Mouse (Mus musculus) heart, embryonic 15.5 days (tissue): ENCODE data around the gene Cnpy3. TPM values are rescaled to one million over a fixed set of nuclear protein-coding genes. Genes with fewer than 3 reads are reported as not detected.

ENCODE experiments used
- ATAC-seq: fragments of 200-750 bp; cut with Nextera tagmentation; replicated peaks from 2 replicates; pipeline ENCODE4 v1.8.0; 2017; ENCODE audit warnings: low read depth, moderate TSS enrichment; ENCODE audit not compliant: insufficient number of reproducible peaks, insufficient read depth, low FRiP score
- H3K27ac ChIP-seq: fragments of 300-500 bp; sonication (generic); 2 replicates; pipeline ENCODE4 v1.5.1; 2015; ENCODE audit warnings: mild to moderate bottlenecking, inconsistent platforms
- H3K27me3 ChIP-seq: fragments of 300-500 bp; sonication (generic); 2 replicates; pipeline ENCODE4 v1.6.1; 2015; ENCODE audit warnings: inconsistent platforms
- H3K36me3 ChIP-seq: fragments of 300-500 bp; sonication (generic); 2 replicates; pipeline ENCODE4 v1.6.1; 2015; ENCODE audit warnings: mild to moderate bottlenecking, inconsistent platforms
- H3K4me1 ChIP-seq: fragments of 300-500 bp; sonication (generic); replicated peaks from 2 replicates; pipeline ENCODE4 v1.6.1; 2015; ENCODE audit warnings: inconsistent platforms
- H3K4me2 ChIP-seq: fragments of 300-500 bp; sonication (generic); 2 replicates; pipeline ENCODE4 v1.6.1; 2015; ENCODE audit warnings: inconsistent platforms, mild to moderate bottlenecking, moderate library complexity
- H3K4me3 ChIP-seq: fragments of 300-500 bp; sonication (generic); 2 replicates; pipeline ENCODE4 v1.5.1; 2015; ENCODE audit warnings: mild to moderate bottlenecking, inconsistent platforms
- H3K9ac ChIP-seq: fragments of 300-500 bp; sonication (generic); 2 replicates; pipeline ENCODE4 v1.6.1; 2015; ENCODE audit warnings: mild to moderate bottlenecking, inconsistent platforms
- H3K9me3 ChIP-seq: fragments of 300-500 bp; sonication (generic); replicated peaks from 2 replicates; pipeline ENCODE4 v1.6.1; 2016; ENCODE audit warnings: inconsistent platforms
- WGBS: fragments of 180-500 bp; shearing (Covaris S2); methylation state at CpG from one replicate; pipeline ENCODE4 v1.1.7; 2015; ENCODE audit warnings: mixed read lengths; 5-methylcytosine and 5-hydroxymethylcytosine counted together
- polyA plus RNA-seq: library from polyadenylated mRNA; unstranded; fragments of >200 nt; fragmentation: Nextera tagmentation; extraction: Ambion mirVana; gene quantifications from 2 replicates; pipeline ENCODE4 v1.2.1, GENCODE M21; 2015

Gene Cnpy3
- polyA plus RNA-seq, 1 experiment from 2014 or later: 43.1 TPM

DNA sequence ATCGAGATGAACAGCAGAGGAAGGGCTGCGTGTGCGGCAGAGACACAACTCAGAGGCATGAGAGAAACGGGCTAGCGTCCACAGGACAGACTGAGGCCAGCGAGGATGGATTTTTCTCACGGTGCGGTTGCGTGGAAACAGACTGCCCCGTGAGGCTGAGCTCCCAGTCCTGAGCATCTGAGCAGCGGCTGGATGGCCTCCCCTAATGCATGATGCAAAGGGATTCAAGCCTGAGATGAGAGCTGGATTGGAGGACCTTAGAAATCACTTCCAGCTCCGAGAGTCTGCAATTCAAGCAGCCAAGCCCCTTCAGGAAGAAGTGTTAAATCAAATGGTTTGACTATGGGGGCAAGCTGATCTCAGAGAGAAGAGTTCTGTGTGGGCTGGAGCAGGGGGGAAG lies 50.5 kb downstream of the Cnpy3 start:
- WGBS: 79% methylated on average over 12 of the region's 12 CpGs
- Histone ChIP-seq H3K9ac (no peak overlapping the region), H3K27ac (no peak overlapping the region)

DNA sequence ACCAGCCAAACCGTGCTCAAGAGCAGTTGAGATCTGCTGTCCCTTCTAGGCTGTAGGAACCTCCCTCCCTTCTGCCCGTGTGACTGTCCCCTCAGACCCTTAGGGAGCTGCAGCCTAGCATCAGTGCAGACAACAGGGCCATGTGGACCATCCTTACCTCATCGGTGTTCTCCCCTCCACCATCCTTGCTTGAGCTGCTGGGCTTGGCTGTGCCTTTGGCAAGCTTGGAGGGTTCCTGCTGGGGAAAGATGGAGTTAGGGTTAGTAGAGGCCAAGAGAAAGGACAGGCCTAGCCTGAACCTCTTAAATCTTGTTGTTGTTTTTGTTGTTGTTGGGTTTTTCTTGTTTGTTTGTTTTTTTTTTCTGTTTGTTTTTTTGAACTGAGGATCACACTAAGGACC lies 52.1 kb downstream of the Cnpy3 start:
- Histone ChIP-seq H3K4me2 (no peak overlapping the region), H3K4me3 (no peak overlapping the region), H3K9ac (no peak overlapping the region), H3K36me3 (peaks cover 7% of the 10 kb centered on the region; the same call in 1 of the 2 replicates), H3K9me3 (no peaks in the 10 kb centered on the region), H3K4me1 (peaks cover 24% of the 10 kb centered on the region), H3K27ac (no peak overlapping the region), H3K27me3 (no peaks in the 10 kb centered on the region)
- ATAC-seq: no peak
- 78% methylated on average over 3 of the region's 3 CpGs for WGBS

More for the DNA sequence above, 50.5 kb downstream of the Cnpy3 start:
- Histone ChIP-seq H3K9me3 (no peaks in the 10 kb centered on the region), H3K4me2 (no peak overlapping the region), H3K4me3 (no peak overlapping the region), H3K4me1 (peaks cover 30% of the 10 kb centered on the region), H3K36me3 (peaks cover 7% of the 10 kb centered on the region; the same call in 1 of the 2 replicates), H3K27me3 (no peaks in the 10 kb centered on the region)
- ATAC-seq: no peak

- Histone ChIP-seq H3K9ac (no peak overlapping the region), H3K27ac (no peak overlapping the region), H3K27me3 (no peaks in the 10 kb centered on the region), H3K4me1 (peaks cover 24% of the 10 kb centered on the region), H3K4me2 (no peak overlapping the region), H3K9me3 (no peaks in the 10 kb centered on the region), H3K36me3 (peaks cover 7% of the 10 kb centered on the region; the same call in 1 of the 2 replicates), H3K4me3 (no peak overlapping the region)
- ATAC-seq: no peak
- WGBS: 86% methylated on average over 5 of the region's 5 CpGs
Observed at GRCm38 (mm10) chr17:46699245-46699644, 52.8 kb downstream of the Cnpy3 start.

GRCm38 (mm10) chr17:46698515-46698914 lies 53.5 kb downstream of the Cnpy3 start:
- peaks cover 7% of the 10 kb centered on the region; the same call in 1 of the 2 replicates for H3K36me3 ChIP-seq
- 82% methylated on average over 6 of the region's 6 CpGs for WGBS
- no peak overlapping the region for H3K4me2 ChIP-seq
- H3K9me3 ChIP-seq: no peaks in the 10 kb centered on the region
- H3K4me3 ChIP-seq: no peak overlapping the region
- no peak overlapping the region for H3K9ac ChIP-seq
- H3K27me3 ChIP-seq: no peaks in the 10 kb centered on the region
- no peak for ATAC-seq
- H3K27ac ChIP-seq: no peak overlapping the region
- peaks cover 18% of the 10 kb centered on the region for H3K4me1 ChIP-seq

DNA sequence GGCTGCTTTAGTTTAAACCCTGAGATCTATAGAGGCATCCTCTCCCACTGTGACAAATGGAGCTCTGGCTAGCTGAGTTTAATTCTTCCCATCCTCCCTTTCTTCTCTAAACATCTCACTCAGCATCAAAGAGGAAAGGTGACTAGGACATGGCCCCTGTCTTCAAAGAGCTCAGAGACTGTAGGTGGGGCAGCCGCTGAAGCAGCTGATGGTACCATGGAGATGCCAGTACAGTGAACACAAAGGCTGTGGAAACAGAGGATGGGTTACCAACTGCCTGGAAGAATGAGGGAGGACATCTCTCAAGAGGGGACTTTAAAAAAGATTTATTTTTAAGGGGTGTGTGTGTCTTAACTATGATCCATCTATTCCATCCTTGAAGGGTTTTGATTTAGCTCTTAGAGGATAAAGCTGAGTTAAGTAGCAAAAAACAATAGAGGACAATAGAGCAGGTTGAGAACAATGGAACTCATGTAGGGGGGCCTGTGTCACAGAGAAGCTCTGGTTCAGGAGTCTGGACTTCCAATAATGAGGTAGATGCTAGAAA lies 57.4 kb downstream of the Cnpy3 start:
- Histone ChIP-seq H3K27me3 (no peaks in the 10 kb centered on the region), H3K4me3 (no peak overlapping the region), H3K27ac (no peak overlapping the region), H3K4me1 (no peaks in the 10 kb centered on the region), H3K36me3 (peaks cover 13% of the 10 kb centered on the region), H3K9me3 (no peaks in the 10 kb centered on the region), H3K4me2 (no peak overlapping the region), H3K9ac (no peak overlapping the region)
- WGBS: 78% methylated on average over 1 of the region's 1 CpGs
- no peak for ATAC-seq

DNA sequence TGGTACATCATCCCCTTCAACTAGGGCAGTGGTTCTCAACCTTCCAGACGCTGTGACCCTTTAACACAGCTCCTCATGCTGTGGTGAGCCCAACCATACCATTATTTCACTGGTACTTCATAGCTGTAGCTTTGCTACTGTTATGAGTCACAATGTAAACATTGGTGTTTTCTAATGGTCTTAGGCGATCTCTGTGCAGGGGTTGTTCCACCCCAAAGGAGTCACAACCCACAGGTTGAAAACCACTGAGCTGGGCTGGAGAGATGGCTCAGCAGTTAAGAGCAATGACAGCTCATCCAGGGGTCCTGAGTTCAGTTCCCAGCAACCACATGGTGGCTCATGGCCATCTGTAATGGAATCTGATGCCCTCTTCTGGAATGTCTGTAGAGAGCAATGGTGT lies 60.6 kb downstream of the Cnpy3 start:
- no peaks in the 10 kb centered on the region for H3K27me3 ChIP-seq
- no peak overlapping the region for H3K4me2 ChIP-seq
- no peak for ATAC-seq
- no peak overlapping the region for H3K9ac ChIP-seq
- H3K36me3 ChIP-seq: peaks cover 16% of the 10 kb centered on the region
- H3K27ac ChIP-seq: no peak overlapping the region
- no peaks in the 10 kb centered on the region for H3K9me3 ChIP-seq
- no peaks in the 10 kb centered on the region for H3K4me1 ChIP-seq
- H3K4me3 ChIP-seq: no peak overlapping the region
- WGBS: 87% methylated on average over 2 of the region's 2 CpGs

- peaks cover 23% of the 10 kb centered on the region for H3K36me3 ChIP-seq
- no peaks in the 10 kb centered on the region for H3K9me3 ChIP-seq
- no peak overlapping the region for H3K4me3 ChIP-seq
- no peak overlapping the region for H3K27ac ChIP-seq
- no peak for ATAC-seq
- 66% methylated on average over 12 of the region's 12 CpGs for WGBS
- H3K4me2 ChIP-seq: no peak overlapping the region
- no peaks in the 10 kb centered on the region for H3K27me3 ChIP-seq
- no peak overlapping the region for H3K9ac ChIP-seq
- no peaks in the 10 kb centered on the region for H3K4me1 ChIP-seq
Observed at GRCm38 (mm10) chr17:46690665-46691064, 61.3 kb downstream of the Cnpy3 start.

DNA sequence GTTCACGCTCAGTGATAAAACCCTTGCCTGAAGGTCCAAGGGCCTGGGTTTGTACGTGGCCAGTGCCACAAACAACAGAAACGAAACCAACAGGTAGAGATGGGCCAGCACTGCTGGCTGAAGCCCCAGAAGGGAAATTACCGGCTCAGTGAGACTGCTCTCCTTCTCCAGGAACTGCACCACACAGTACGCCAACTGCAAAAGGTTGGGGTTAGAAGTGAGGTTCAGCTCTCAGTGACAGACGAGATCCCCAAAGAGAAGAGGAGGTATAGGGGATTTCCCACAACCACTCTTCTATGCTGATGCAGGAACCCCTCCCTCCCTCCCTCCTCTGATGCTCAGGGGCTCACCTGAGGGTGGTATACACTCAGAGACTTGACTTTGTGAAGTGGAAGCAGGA lies 66.1 kb downstream of the Cnpy3 start:
- no peak overlapping the region for H3K4me3 ChIP-seq
- no peaks in the 10 kb centered on the region for H3K27me3 ChIP-seq
- no peak overlapping the region for H3K27ac ChIP-seq
- peaks cover 45% of the 10 kb centered on the region for H3K36me3 ChIP-seq
- WGBS: 86% methylated on average over 6 of the region's 6 CpGs
- H3K4me1 ChIP-seq: peaks cover 7% of the 10 kb centered on the region
- no peaks in the 10 kb centered on the region for H3K9me3 ChIP-seq
- H3K4me2 ChIP-seq: no peak overlapping the region
- no peak for ATAC-seq
- H3K9ac ChIP-seq: no peak overlapping the region

Other genes with a start within 250 kb of the Cnpy3 start
- 4.6 and 5.5 TPM in 2 replicates for gene Cul9, start 205.8 kb downstream of the Cnpy3 start, polyA plus RNA-seq
- gene Srf, start 196.0 kb downstream of the Cnpy3 start, polyA plus RNA-seq: 8.7 and 14.6 TPM in 2 replicates
- 34.1 and 49.5 TPM in 2 replicates for gene Ptk7, start 122.7 kb downstream of the Cnpy3 start, polyA plus RNA-seq
- gene Klc4, start 106.2 kb downstream of the Cnpy3 start, polyA plus RNA-seq: 20.2 and 24.2 TPM in 2 replicates
- gene Mrpl2, start 106.0 kb downstream of the Cnpy3 start, polyA plus RNA-seq: 94.3 and 102 TPM in 2 replicates
- 32.8 and 44.9 TPM in 2 replicates for gene Cul7, start 101.9 kb downstream of the Cnpy3 start, polyA plus RNA-seq
- gene Rrp36, start 77.9 kb downstream of the Cnpy3 start, polyA plus RNA-seq: 33.2 and 39.7 TPM in 2 replicates
- 105 and 113 TPM in 2 replicates for gene Mea1, start 73.4 kb downstream of the Cnpy3 start, polyA plus RNA-seq
- gene Klhdc3, start 71.3 kb downstream of the Cnpy3 start, polyA plus RNA-seq: 153 and 163 TPM in 2 replicates
- gene Ppp2r5d, start 47.1 kb downstream of the Cnpy3 start, polyA plus RNA-seq: 44.6 and 66.2 TPM in 2 replicates
- gene Pex6, start 40.8 kb downstream of the Cnpy3 start, polyA plus RNA-seq: 10.5 and 19.0 TPM in 2 replicates
- 1.2 and 1.8 TPM in 2 replicates for gene Gnmt, start 23.0 kb downstream of the Cnpy3 start, polyA plus RNA-seq
- gene Ptcra, start 11.5 kb upstream of the Cnpy3 start, polyA plus RNA-seq: 2.9 and 25.2 TPM in 2 replicates
- gene 2310039H08Rik, start 20.4 kb upstream of the Cnpy3 start, polyA plus RNA-seq: 49.5 and 51.5 TPM in 2 replicates
- gene Rpl7l1, start 30.5 kb upstream of the Cnpy3 start, polyA plus RNA-seq: 86.3 and 93.7 TPM in 2 replicates
- 3.2 and 3.9 TPM in 2 replicates for gene Bicral, start 106.3 kb upstream of the Cnpy3 start, polyA plus RNA-seq
- 41.9 and 43.8 TPM in 2 replicates for gene Tbcc, start 138.5 kb upstream of the Cnpy3 start, polyA plus RNA-seq
- not detected in 2 replicates for gene Prph2, start 158.2 kb upstream of the Cnpy3 start, polyA plus RNA-seq